Mouse (Mus musculus) spleen, adult 2 months (tissue): ENCODE results near the gene Lekr1.

Experiments used
- CTCF ChIP-seq: fragments of 200-500 bp; IDR thresholded peaks from 2 replicates; pipeline ENCODE4 v1.5.1; 2011; ENCODE audit warnings: mild to moderate bottlenecking, inconsistent platforms; ENCODE audit not compliant: insufficient read depth, insufficient read length, insufficient replicate concordance; ENCODE audit errors: extremely low read depth
- POLR2A ChIP-seq: fragments of 200-500 bp; IDR thresholded peaks from 2 replicates; pipeline ENCODE4 v1.6.1; 2011; ENCODE audit warnings: low read depth, low read length, inconsistent platforms

DNA sequence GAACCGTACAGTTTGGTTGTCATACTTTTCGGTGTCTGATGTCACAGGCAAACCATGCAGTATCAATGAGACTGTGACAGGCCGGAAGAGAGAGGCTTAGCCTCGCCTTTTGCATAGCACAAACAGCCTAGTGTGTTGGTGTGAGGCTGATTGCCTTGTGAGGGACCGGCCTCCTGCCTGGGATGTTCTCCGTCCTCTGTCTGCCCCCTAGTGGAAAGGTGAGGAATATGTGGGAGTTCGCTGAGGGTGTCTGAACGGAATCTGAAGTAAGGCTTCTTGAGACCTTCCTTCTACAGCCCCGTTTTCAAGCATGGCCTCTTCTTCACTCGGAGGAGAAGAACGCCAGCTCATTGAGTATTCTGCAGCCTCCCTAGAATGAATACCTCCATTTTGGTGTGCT lies 197.3 kb downstream of the Lekr1 start:
- TF ChIP-seq CTCF (peak; percentile 86; the same call in 1 of the 2 replicates), POLR2A (no peak)
